Mouse (Mus musculus) cortical plate, adult 2 months (tissue): ENCODE measurements around the gene Hist1h2bg. TPM values are rescaled to one million over a fixed set of nuclear protein-coding genes. Genes with fewer than 3 reads are reported as not detected.

Experiments used
- H3K27ac ChIP-seq: fragments of 200-500 bp; 2 replicates; pipeline ENCODE4 v1.5.1; 2012; ENCODE audit warnings: low read length, control low read depth, inconsistent platforms; ENCODE audit not compliant: insufficient read depth
- H3K4me1 ChIP-seq: fragments of 200-500 bp; 2 replicates; pipeline ENCODE4 v1.6.1; 2011; ENCODE audit warnings: low read length; ENCODE audit not compliant: control insufficient read depth, insufficient read depth
- H3K4me3 ChIP-seq: fragments of 200-500 bp; 2 replicates; pipeline ENCODE4 v1.5.1; 2011; ENCODE audit warnings: mild to moderate bottlenecking, low read length, control low read depth; ENCODE audit not compliant: insufficient read depth
- CTCF ChIP-seq: fragments of 200-500 bp; IDR thresholded peaks from 2 replicates; pipeline ENCODE4 v1.5.1; 2011; ENCODE audit warnings: mild to moderate bottlenecking, control low read depth, low read length; ENCODE audit not compliant: insufficient read depth; ENCODE audit errors: extremely low read depth
- POLR2A ChIP-seq: fragments of 200-500 bp; IDR thresholded peaks from 2 replicates; pipeline ENCODE4 v1.6.1; 2011; ENCODE audit warnings: mild to moderate bottlenecking, low read length, control low read depth; ENCODE audit not compliant: insufficient read depth; ENCODE audit errors: extremely low read depth
- polyA plus RNA-seq: library from polyadenylated mRNA; depleted of rRNA; stranded (reverse); fragments of >200 nt; gene quantifications from 2 replicates; pipeline ENCODE4 v1.2.3, GENCODE M21; 2012; rRNA removed

Gene Hist1h2bg
- polyA plus RNA-seq, 1 experiment: 11.4 TPM

GRCm38 (mm10) chr13:23620056-23620732 is 49.0 kb downstream of the Hist1h2bg start:
- H3K4me3 ChIP-seq: peak overlapping the region; percentile 54
- H3K4me1 ChIP-seq: peaks cover 2% of the 10 kb centered on the region
- H3K27ac ChIP-seq: peak overlapping the region; percentile 95
- no peak for TF ChIP-seq CTCF

GRCm38 (mm10) chr13:23620733-23621531 is 49.7 kb downstream of the Hist1h2bg start, which contains the start of gene Hist1h2be:
TSS of gene Hist1h2be (minus strand) at chr13:23621124.
- Histone ChIP-seq H3K4me3 (peak within 1 kb of the TSS; percentile 54), H3K4me1 (peaks cover 2% of the 10 kb centered on the region), H3K27ac (peak within 1 kb of the TSS; percentile 95)
- TF ChIP-seq CTCF (no peak), POLR2A (peak; percentile 26)

Other genes with a start within 250 kb of the Hist1h2bg start
- 14.3 and 14.8 TPM in 2 replicates for gene Zfp322a, start 202.2 kb upstream of the Hist1h2bg start, polyA plus RNA-seq
- gene Abt1, start 147.5 kb upstream of the Hist1h2bg start, polyA plus RNA-seq: 7.8 and 8.3 TPM in 2 replicates
- gene Btn1a1, start 105.5 kb upstream of the Hist1h2bg start, polyA plus RNA-seq: 0.04 and 0.06 TPM in 2 replicates
- gene Btn2a2, start 82.5 kb upstream of the Hist1h2bg start, polyA plus RNA-seq: 0.69 and 0.95 TPM in 2 replicates
- gene Hist1h4h, start 40.3 kb upstream of the Hist1h2bg start, polyA plus RNA-seq: 20.7 and 34.8 TPM in 2 replicates
- gene Hist1h2af, start 37.5 kb upstream of the Hist1h2bg start, polyA plus RNA-seq: 6.4 and 14.2 TPM in 2 replicates
- 0.74 and 0.92 TPM in 2 replicates for gene Hist1h3g, start 36.0 kb upstream of the Hist1h2bg start, polyA plus RNA-seq
- 0.29 and 0.38 TPM in 2 replicates for gene Hist1h2bh, start 28.0 kb upstream of the Hist1h2bg start, polyA plus RNA-seq
- gene Hist1h3f, start 27.3 kb upstream of the Hist1h2bg start, polyA plus RNA-seq: 0.73 TPM in 1 of 2 replicates, not detected in the other
- 4.5 and 13.1 TPM in 2 replicates for gene Hist1h4f, start 19.7 kb upstream of the Hist1h2bg start, polyA plus RNA-seq
- 0.04 and 0.08 TPM in 2 replicates for gene Hist1h1d, start 18.1 kb upstream of the Hist1h2bg start, polyA plus RNA-seq
- gene Hist1h3e, start 9.0 kb upstream of the Hist1h2bg start, polyA plus RNA-seq: 1.2 and 2.9 TPM in 2 replicates
- gene Hist1h2ae, start 176 bp upstream of the Hist1h2bg start, polyA plus RNA-seq: 0.50 and 1.1 TPM in 2 replicates
- 0.67 TPM in 1 of 2 replicates, not detected in the other for gene Hist1h2bf, start 2.8 kb downstream of the Hist1h2bg start, polyA plus RNA-seq
- gene Hist1h2ad, start 3.0 kb downstream of the Hist1h2bg start, polyA plus RNA-seq: 0.32 and 0.92 TPM in 2 replicates
- gene Hist1h3d, start 4.4 kb downstream of the Hist1h2bg start, polyA plus RNA-seq: 2.6 and 3.0 TPM in 2 replicates
- gene Hist1h4d, start 10.2 kb downstream of the Hist1h2bg start, polyA plus RNA-seq: 4.4 and 8.9 TPM in 2 replicates
- 4.2 and 4.6 TPM in 2 replicates for gene Hist1h2be, start 49.7 kb downstream of the Hist1h2bg start, polyA plus RNA-seq
- 4.0 and 4.6 TPM in 2 replicates for gene Hist1h1e, start 51.2 kb downstream of the Hist1h2bg start, polyA plus RNA-seq
- 1.2 and 1.5 TPM in 2 replicates for gene Hist1h2ac, start 112.6 kb downstream of the Hist1h2bg start, polyA plus RNA-seq
- 117 and 130 TPM in 2 replicates for gene Hist1h2bc, start 112.8 kb downstream of the Hist1h2bg start, polyA plus RNA-seq
- gene Hist1h1t, start 124.4 kb downstream of the Hist1h2bg start, polyA plus RNA-seq: not detected in 2 replicates
- 4.1 and 9.6 TPM in 2 replicates for gene Hist1h4c, start 127.1 kb downstream of the Hist1h2bg start, polyA plus RNA-seq
- 4.2 and 4.3 TPM in 2 replicates for gene Hfe, start 139.5 kb downstream of the Hist1h2bg start, polyA plus RNA-seq
- 42.1 and 42.4 TPM in 2 replicates for gene Hist1h1c, start 167.4 kb downstream of the Hist1h2bg start, polyA plus RNA-seq
- 0.56 TPM in 1 of 2 replicates, not detected in the other for gene Hist1h3c, start 174.2 kb downstream of the Hist1h2bg start, polyA plus RNA-seq
- gene Hist1h2bb, start 175.3 kb downstream of the Hist1h2bg start, polyA plus RNA-seq: 0.79 and 1.9 TPM in 2 replicates
- gene Hist1h2ab, start 179.7 kb downstream of the Hist1h2bg start, polyA plus RNA-seq: 1.6 and 1.9 TPM in 2 replicates
- gene Hist1h3b, start 180.9 kb downstream of the Hist1h2bg start, polyA plus RNA-seq: 0.57 and 0.77 TPM in 2 replicates
- gene Hist1h4b, start 185.6 kb downstream of the Hist1h2bg start, polyA plus RNA-seq: 3.7 and 8.3 TPM in 2 replicates
- gene Hist1h4a, start 189.8 kb downstream of the Hist1h2bg start, polyA plus RNA-seq: 4.2 and 9.6 TPM in 2 replicates
- gene Hist1h3a, start 191.0 kb downstream of the Hist1h2bg start, polyA plus RNA-seq: 0.57 and 1.4 TPM in 2 replicates
- gene Hist1h1a, start 192.3 kb downstream of the Hist1h2bg start, polyA plus RNA-seq: 0.55 and 0.77 TPM in 2 replicates
- 0.19 and 0.21 TPM in 2 replicates for gene Trim38, start 198.5 kb downstream of the Hist1h2bg start, polyA plus RNA-seq
- gene Slc17a2, start 235.6 kb downstream of the Hist1h2bg start, polyA plus RNA-seq: 0.06 TPM in 1 of 2 replicates, not detected in the other